Mouse (Mus musculus): ENCODE data around the gene Nup188. TPM values are rescaled to one million over a fixed set of nuclear protein-coding genes. Genes with fewer than 3 reads are reported as not detected.

Nup188 gene
- total and polyA plus RNA-seq, 2 experiments from 2014 or later, result 11.9 to 32.6 TPM

DNA sequence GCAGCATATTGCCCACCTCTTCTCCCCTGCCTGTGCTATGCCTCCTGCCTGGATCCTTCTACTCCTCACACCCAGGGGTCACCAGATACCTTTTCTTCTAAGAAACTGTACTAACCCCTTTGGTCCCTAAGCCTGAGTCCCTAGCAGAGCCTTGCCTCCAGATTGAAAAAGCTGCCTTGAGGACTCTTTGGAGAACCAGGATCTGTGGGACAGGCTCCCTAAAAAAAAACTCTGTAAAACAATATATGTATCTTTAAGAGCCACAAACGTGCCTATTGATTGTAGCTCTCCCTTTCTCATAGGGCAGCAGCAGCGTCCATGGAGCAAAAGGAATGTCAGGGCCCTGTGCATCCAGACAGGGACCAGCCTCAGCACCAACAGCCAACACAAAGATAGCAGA is 45.9 kb upstream of the Nup188 start, which contains the start of gene Gm28035:
Gm28035 (plus strand) TSS at position 301 of the 400 bp plus-strand sequence.
- 79% methylated on average over 2 of the region's 2 CpGs for WGBS

GRCm38 (mm10) chr2:30242509-30242908 is 43.7 kb upstream of the Nup188 start:
- Histone ChIP-seq H3K36me3 (ENCODE audit: insufficient read depth, low read length) (peaks cover 24% of the 10 kb centered on the region), H3K4me2 (ENCODE audit: low read depth, low read length) (no peak overlapping the region), H3K4me3 (ENCODE audit: low read length) (no peak overlapping the region), H3K9ac (replicated peaks; ENCODE audit: low read length) (no peak overlapping the region), H3K27me3 (ENCODE audit: insufficient read depth, low read length) (no peaks in the 10 kb centered on the region), H3K27ac (0 out of 2 replicates have a peak overlapping the region, but pooled peaks have one; percentile 26), H3K4me1 (ENCODE audit: insufficient read depth, low read length) (peaks cover 8% of the 10 kb centered on the region), H3K9me3 (ENCODE audit: low read length) (no peaks in the 10 kb centered on the region)
- no peak for TF ChIP-seq CTCF (IDR thresholded peaks at IDR 0.05; ENCODE audit: low read depth)
- peak; percentile 55 for DNase-seq (ENCODE audit: low spot score)
- no peak for ATAC-seq
- WGBS, result 11% methylated on average over 4 of the region's 4 CpGs

More for the DNA sequence above, 45.9 kb upstream of the Nup188 start, which contains the start of gene Gm28035:
- Histone ChIP-seq H3K27ac (no peak within 1 kb of the TSS), H3K4me3 (ENCODE audit: low read length) (no peak within 1 kb of the TSS), H3K4me2 (ENCODE audit: low read depth, low read length) (peak within 1 kb of the TSS; percentile 76; the same call in 1 of the 2 replicates), H3K9me3 (ENCODE audit: low read length) (no peaks in the 10 kb centered on the region), H3K27me3 (ENCODE audit: insufficient read depth, low read length) (no peaks in the 10 kb centered on the region), H3K9ac (replicated peaks; ENCODE audit: low read length) (0 out of 2 replicates have a peak within 1 kb of the TSS, but pooled peaks have one; percentile 95), H3K36me3 (ENCODE audit: insufficient read depth, low read length) (peaks cover 24% of the 10 kb centered on the region), H3K4me1 (ENCODE audit: insufficient read depth, low read length) (peaks cover 13% of the 10 kb centered on the region)
- no peak for DNase-seq (ENCODE audit: low spot score)
- ATAC-seq, result no peak
- no peak for TF ChIP-seq CTCF (IDR thresholded peaks at IDR 0.05; ENCODE audit: low read depth)

DNA sequence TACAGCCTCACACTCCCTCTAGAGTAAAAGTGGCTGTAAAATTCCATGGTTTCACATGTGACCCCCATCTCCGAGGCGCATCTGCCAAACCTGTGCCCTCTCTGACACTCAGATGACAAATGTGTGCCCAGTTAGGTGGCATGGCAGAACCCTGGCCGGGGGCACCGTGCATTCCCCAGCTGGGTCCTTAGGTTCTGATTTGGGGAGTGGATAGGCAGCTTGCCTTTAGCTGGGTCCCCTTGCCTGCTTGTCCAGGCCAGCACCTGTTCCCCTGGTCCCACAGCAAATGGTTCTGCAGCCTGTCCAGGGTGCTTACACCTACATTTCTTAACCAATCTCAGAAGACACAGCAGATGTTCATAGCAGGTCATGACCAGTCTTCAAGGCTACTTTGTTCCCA is 42.8 kb upstream of the Nup188 start:
- no peak overlapping the region for H3K27ac ChIP-seq
- no peak for ATAC-seq
- no peak for TF ChIP-seq CTCF (IDR thresholded peaks at IDR 0.05; ENCODE audit: low read depth)
- H3K27me3 ChIP-seq (ENCODE audit: insufficient read depth, low read length), result no peaks in the 10 kb centered on the region
- H3K4me3 ChIP-seq (ENCODE audit: low read length), result no peak overlapping the region
- H3K9me3 ChIP-seq (ENCODE audit: low read length), result no peaks in the 10 kb centered on the region
- no peak for DNase-seq (ENCODE audit: low spot score)
- WGBS, result 94% methylated on average over 4 of the region's 4 CpGs
- no peak overlapping the region for H3K4me2 ChIP-seq (ENCODE audit: low read depth, low read length)
- peaks cover 8% of the 10 kb centered on the region for H3K4me1 ChIP-seq (ENCODE audit: insufficient read depth, low read length)
- H3K36me3 ChIP-seq (ENCODE audit: insufficient read depth, low read length), result peaks cover 24% of the 10 kb centered on the region
- H3K9ac ChIP-seq (replicated peaks; ENCODE audit: low read length), result no peak overlapping the region

GRCm38 (mm10) chr2:30244595-30245178 is 41.5 kb upstream of the Nup188 start:
- Histone ChIP-seq H3K27me3 (ENCODE audit: insufficient read depth, low read length) (no peaks in the 10 kb centered on the region), H3K36me3 (ENCODE audit: insufficient read depth, low read length) (peaks cover 31% of the 10 kb centered on the region), H3K9ac (replicated peaks; ENCODE audit: low read length) (no peak overlapping the region), H3K4me1 (ENCODE audit: insufficient read depth, low read length) (no peaks in the 10 kb centered on the region; the same call in 1 of the 2 replicates), H3K9me3 (ENCODE audit: low read length) (no peaks in the 10 kb centered on the region), H3K4me3 (ENCODE audit: low read length) (no peak overlapping the region), H3K27ac (no peak overlapping the region), H3K4me2 (ENCODE audit: low read depth, low read length) (no peak overlapping the region)
- no peak for ATAC-seq
- no peak for TF ChIP-seq CTCF (IDR thresholded peaks at IDR 0.05; ENCODE audit: low read depth)
- DNase-seq (ENCODE audit: low spot score), result no peak
- WGBS, result 76% methylated on average over 7 of the region's 7 CpGs

- H3K4me2 ChIP-seq (ENCODE audit: low read depth, low read length), result no peak overlapping the region
- ATAC-seq (no peak), DNase-seq (ENCODE audit: low spot score) (no peak)
- no peak for TF ChIP-seq CTCF (IDR thresholded peaks at IDR 0.05; ENCODE audit: low read depth)
- H3K9ac ChIP-seq (replicated peaks; ENCODE audit: low read length), result no peak overlapping the region
- H3K27me3 ChIP-seq (ENCODE audit: insufficient read depth, low read length), result no peaks in the 10 kb centered on the region
- H3K36me3 ChIP-seq (ENCODE audit: insufficient read depth, low read length), result peaks cover 19% of the 10 kb centered on the region; the same call in 1 of the 2 replicates
- H3K4me1 ChIP-seq (ENCODE audit: insufficient read depth, low read length), result no peaks in the 10 kb centered on the region; the same call in 1 of the 2 replicates
- no peaks in the 10 kb centered on the region for H3K9me3 ChIP-seq (ENCODE audit: low read length)
- WGBS, result 93% methylated on average over 5 of the region's 5 CpGs
- no peak overlapping the region for H3K4me3 ChIP-seq (ENCODE audit: low read length)
- no peak overlapping the region for H3K27ac ChIP-seq
These were observed 39.2 kb upstream of the Nup188 start for GRCm38 (mm10) chr2:30247036-30247435.

GRCm38 (mm10) chr2:30247681-30248080 is 38.5 kb upstream of the Nup188 start:
- no peak for TF ChIP-seq CTCF (IDR thresholded peaks at IDR 0.05; ENCODE audit: low read depth)
- DNase-seq (ENCODE audit: low spot score), result peak; percentile 12
- peaks cover 19% of the 10 kb centered on the region; the same call in 1 of the 2 replicates for H3K36me3 ChIP-seq (ENCODE audit: insufficient read depth, low read length)
- no peak overlapping the region for H3K4me3 ChIP-seq (ENCODE audit: low read length)
- H3K27me3 ChIP-seq (ENCODE audit: insufficient read depth, low read length), result no peaks in the 10 kb centered on the region
- H3K9ac ChIP-seq (replicated peaks; ENCODE audit: low read length), result no peak overlapping the region
- ATAC-seq, result peak; percentile 50; the same call in 1 of the 2 replicates
- H3K27ac ChIP-seq, result 0 out of 2 replicates have a peak overlapping the region, but pooled peaks have one; percentile 15
- 59% methylated on average over 4 of the region's 4 CpGs for WGBS
- no peaks in the 10 kb centered on the region for H3K9me3 ChIP-seq (ENCODE audit: low read length)
- no peaks in the 10 kb centered on the region; the same call in 1 of the 2 replicates for H3K4me1 ChIP-seq (ENCODE audit: insufficient read depth, low read length)
- H3K4me2 ChIP-seq (ENCODE audit: low read depth, low read length), result no peak overlapping the region

DNA sequence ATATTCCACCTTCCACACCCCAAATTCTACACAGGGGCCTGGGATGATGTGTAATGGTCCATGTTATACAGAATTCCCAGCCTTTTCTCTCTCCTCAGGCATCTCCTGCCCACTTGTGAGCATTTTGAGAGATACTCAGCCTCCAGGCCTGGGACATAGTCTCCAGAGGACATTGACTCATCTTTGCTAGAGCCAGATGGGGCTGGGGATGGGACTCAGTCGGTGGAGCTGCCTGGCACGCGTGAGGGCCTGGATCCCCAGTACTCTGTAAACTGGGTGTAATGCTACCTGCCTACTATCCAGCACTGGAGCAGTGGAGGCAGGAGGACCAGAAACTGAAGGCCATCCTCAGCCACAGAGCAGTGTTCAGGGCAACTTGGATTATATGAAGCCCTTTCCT is 37.0 kb upstream of the Nup188 start:
- Histone ChIP-seq H3K9me3 (ENCODE audit: low read length) (no peaks in the 10 kb centered on the region), H3K27me3 (ENCODE audit: insufficient read depth, low read length) (no peaks in the 10 kb centered on the region), H3K9ac (replicated peaks; ENCODE audit: low read length) (no peak overlapping the region), H3K4me3 (ENCODE audit: low read length) (no peak overlapping the region), H3K4me1 (ENCODE audit: insufficient read depth, low read length) (no peaks in the 10 kb centered on the region), H3K27ac (no peak overlapping the region), H3K4me2 (ENCODE audit: low read depth, low read length) (no peak overlapping the region), H3K36me3 (ENCODE audit: insufficient read depth, low read length) (peaks cover 14% of the 10 kb centered on the region; the same call in 1 of the 2 replicates)
- TF ChIP-seq CTCF (IDR thresholded peaks at IDR 0.05; ENCODE audit: low read depth), result no peak
- 80% methylated on average over 3 of the region's 3 CpGs for whole genome bisulfite sequencing
- ATAC-seq, result no peak
- no peak for DNase-seq (ENCODE audit: low spot score)

All from hindbrain, postnatal 0 days (tissue).